Mouse (Mus musculus) midbrain, embryonic 14.5 days (tissue): Measurements from ENCODE around the gene Mpp3. TPM values are rescaled to one million over a fixed set of nuclear protein-coding genes. Genes with fewer than 3 reads are reported as not detected.
"Not testable (repeated sequence)": the region's sequence is repeated elsewhere in the genome, so short reads cannot be mapped to it uniquely, and the experiment has no call there.

Experiments used
- ATAC-seq: fragments of 200-750 bp; cut with Nextera tagmentation; 2 replicates; pipeline ENCODE4 v1.8.0; 2017; ENCODE audit warnings: moderate number of reproducible peaks, moderate library complexity; ENCODE audit not compliant: low FRiP score, low TSS enrichment
- DNase-seq: peaks from one replicate; pipeline ENCODE4 v3.0.0-alpha.2; 2015
- H3K27ac ChIP-seq: fragments of 300-500 bp; sonication (generic); replicated peaks from 2 replicates; pipeline ENCODE4 v1.5.1; 2014; ENCODE audit warnings: mild to moderate bottlenecking, low read depth, low read length, moderate library complexity
- H3K27me3 ChIP-seq: fragments of 300-500 bp; sonication (generic); 2 replicates; pipeline ENCODE4 v1.6.1; 2014; ENCODE audit warnings: low read length, control low read depth, mixed read lengths; ENCODE audit not compliant: control insufficient read depth, insufficient read depth
- H3K36me3 ChIP-seq: fragments of 300-500 bp; sonication (generic); 2 replicates; pipeline ENCODE4 v1.6.1; 2014; ENCODE audit warnings: low read length, control low read depth; ENCODE audit not compliant: control insufficient read depth, insufficient read depth
- H3K4me1 ChIP-seq: fragments of 300-500 bp; sonication (generic); 2 replicates; pipeline ENCODE4 v1.6.1; 2014; ENCODE audit warnings: mild to moderate bottlenecking, antibody characterized with exemption, low read length, control low read depth; ENCODE audit not compliant: control insufficient read depth, insufficient read depth
- H3K4me2 ChIP-seq: fragments of 300-500 bp; sonication (generic); 2 replicates; pipeline ENCODE4 v1.6.1; 2014; ENCODE audit warnings: mild to moderate bottlenecking, low read length, moderate library complexity
- H3K4me3 ChIP-seq: fragments of 300-500 bp; sonication (generic); replicated peaks from 2 replicates; pipeline ENCODE4 v1.5.1; 2014; ENCODE audit warnings: low read depth, low read length
- H3K9ac ChIP-seq: fragments of 300-500 bp; sonication (generic); replicated peaks from 2 replicates; pipeline ENCODE4 v1.6.1; 2014; ENCODE audit warnings: mild to moderate bottlenecking, low read length, moderate library complexity
- H3K9me3 ChIP-seq: fragments of 300-500 bp; sonication (generic); 2 replicates; pipeline ENCODE4 v1.6.1; 2016; ENCODE audit warnings: low read length, control low read depth, mixed read lengths; ENCODE audit not compliant: control insufficient read depth
- WGBS: fragments of 180-500 bp; shearing (Covaris S2); extraction: QIAGEN DNeasy Blood & Tissue Kit; methylation state at CpG from one replicate; pipeline ENCODE4 v1.1.7; 2014; 5-methylcytosine and 5-hydroxymethylcytosine counted together
- polyA plus RNA-seq: library from polyadenylated mRNA; unstranded; fragments of >200 nt; fragmentation: Nextera tagmentation; extraction: Ambion mirVana; gene quantifications from 2 replicates; pipeline ENCODE4 v1.2.1, GENCODE M21; 2014

Gene Mpp3
- polyA plus RNA-seq, 1 experiment from 2014 or later: 54.2 TPM

DNA sequence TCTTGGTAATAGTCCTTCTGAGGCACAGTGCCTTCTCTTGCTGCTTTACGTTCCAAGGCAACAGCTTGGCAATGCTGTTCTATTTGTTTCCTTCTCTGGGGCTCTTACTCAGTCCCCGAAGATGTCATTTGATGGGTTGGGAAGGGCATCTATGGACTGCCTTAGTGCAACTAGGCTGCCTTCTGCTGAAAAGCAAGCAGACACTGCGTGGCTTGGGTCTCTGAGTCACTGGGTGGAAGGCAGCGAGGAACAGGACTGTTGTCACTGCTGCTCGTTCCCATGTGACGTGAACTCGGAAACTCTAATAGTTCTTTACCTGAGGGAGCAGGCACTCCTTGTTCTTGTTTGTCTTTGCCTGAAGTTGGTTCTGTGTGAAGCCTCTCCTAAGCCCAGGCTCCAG lies 32.3 kb downstream of the Mpp3 start:
- no peak overlapping the region for H3K9ac ChIP-seq
- WGBS: 94% methylated on average over 7 of the region's 7 CpGs
- no peak for DNase-seq
- no peak for ATAC-seq
- H3K4me3 ChIP-seq: no peak overlapping the region
- peaks cover 19% of the 10 kb centered on the region for H3K36me3 ChIP-seq
- no peaks in the 10 kb centered on the region for H3K9me3 ChIP-seq
- no peaks in the 10 kb centered on the region for H3K27me3 ChIP-seq
- H3K27ac ChIP-seq: no peak overlapping the region
- no peak overlapping the region for H3K4me2 ChIP-seq
- no peaks in the 10 kb centered on the region for H3K4me1 ChIP-seq

DNA sequence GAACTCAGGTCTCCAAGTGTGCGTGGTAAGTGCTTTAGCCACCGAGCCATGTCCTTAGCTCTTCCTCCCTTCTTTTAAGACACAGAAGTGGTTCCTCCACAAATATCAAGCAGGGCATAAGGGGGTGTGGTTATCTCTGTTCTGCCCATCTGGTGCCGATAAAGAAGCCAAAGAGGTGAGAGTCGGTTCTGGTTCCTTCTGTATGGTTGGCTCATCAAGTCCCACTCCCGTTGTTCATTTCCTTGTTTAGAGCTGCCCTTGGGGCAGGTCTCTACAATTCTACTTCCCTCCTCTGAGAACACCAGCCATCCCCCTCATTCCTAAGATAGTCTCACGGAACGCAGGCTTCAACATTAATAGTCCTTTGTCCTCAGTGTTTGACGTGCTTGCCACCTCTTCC lies 34.2 kb downstream of the Mpp3 start:
- 86% methylated on average over 8 of the region's 8 CpGs for WGBS
- Histone ChIP-seq H3K4me2 (no peak overlapping the region), H3K9me3 (no peaks in the 10 kb centered on the region), H3K4me1 (no peaks in the 10 kb centered on the region), H3K27me3 (no peaks in the 10 kb centered on the region), H3K36me3 (peaks cover 2% of the 10 kb centered on the region; the same call in 1 of the 2 replicates), H3K4me3 (no peak overlapping the region), H3K9ac (no peak overlapping the region), H3K27ac (no peak overlapping the region)
- ATAC-seq (no peak), DNase-seq (no peak)

DNA sequence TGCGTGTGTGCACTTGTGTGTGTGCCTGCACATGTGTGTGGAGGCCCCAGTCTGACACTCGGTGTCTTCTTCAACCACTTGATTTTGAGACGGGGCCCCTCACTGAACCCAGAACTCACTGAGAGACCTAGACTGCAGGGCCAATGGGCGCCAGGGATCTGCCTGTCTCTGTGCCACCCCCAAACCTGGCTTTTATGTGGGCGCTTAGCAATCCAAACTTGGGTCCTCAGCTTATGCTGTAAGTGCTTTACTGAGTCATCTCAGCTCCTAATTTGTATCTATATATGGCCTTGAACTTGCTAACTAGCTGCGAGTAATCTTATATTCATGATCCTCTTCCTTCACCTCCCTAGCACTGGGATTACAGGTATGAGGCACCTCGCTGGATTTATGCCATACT lies 35.9 kb downstream of the Mpp3 start:
- Histone ChIP-seq H3K27me3 (no peaks in the 10 kb centered on the region), H3K4me1 (no peaks in the 10 kb centered on the region), H3K9ac (no peak overlapping the region), H3K4me2 (no peak overlapping the region), H3K36me3 (no peaks in the 10 kb centered on the region; the same call in 1 of the 2 replicates), H3K4me3 (no peak overlapping the region), H3K27ac (no peak overlapping the region), H3K9me3 (no peaks in the 10 kb centered on the region)
- no peak for ATAC-seq
- WGBS: 87% methylated on average over 7 of the region's 7 CpGs
- no peak for DNase-seq

DNA sequence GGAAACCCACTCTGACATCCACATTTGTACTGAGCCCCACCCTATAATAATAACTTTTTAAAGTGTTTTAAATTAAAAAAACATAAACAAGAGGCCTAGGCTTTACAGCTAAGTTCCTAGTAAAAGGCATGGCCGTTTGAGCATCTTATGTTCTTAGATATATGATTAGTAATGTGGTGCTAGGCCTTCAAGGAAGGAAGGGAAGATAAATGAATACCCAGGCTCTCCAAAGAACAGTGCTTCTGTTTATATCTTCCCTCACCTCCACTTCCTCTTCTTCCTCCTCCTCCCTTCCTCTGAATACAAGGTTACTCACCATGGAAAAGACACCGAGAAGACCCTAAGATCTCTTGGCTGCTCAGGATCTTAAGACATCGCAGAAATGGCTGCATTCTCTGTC lies 36.4 kb downstream of the Mpp3 start:
- no peak overlapping the region for H3K4me2 ChIP-seq
- H3K4me1 ChIP-seq: no peaks in the 10 kb centered on the region
- no peak for DNase-seq
- 82% methylated on average over 3 of the region's 3 CpGs for WGBS
- no peak overlapping the region for H3K27ac ChIP-seq
- H3K36me3 ChIP-seq: no peaks in the 10 kb centered on the region
- H3K4me3 ChIP-seq: no peak overlapping the region
- no peaks in the 10 kb centered on the region for H3K27me3 ChIP-seq
- ATAC-seq: no peak
- H3K9ac ChIP-seq: no peak overlapping the region
- H3K9me3 ChIP-seq: no peaks in the 10 kb centered on the region

DNA sequence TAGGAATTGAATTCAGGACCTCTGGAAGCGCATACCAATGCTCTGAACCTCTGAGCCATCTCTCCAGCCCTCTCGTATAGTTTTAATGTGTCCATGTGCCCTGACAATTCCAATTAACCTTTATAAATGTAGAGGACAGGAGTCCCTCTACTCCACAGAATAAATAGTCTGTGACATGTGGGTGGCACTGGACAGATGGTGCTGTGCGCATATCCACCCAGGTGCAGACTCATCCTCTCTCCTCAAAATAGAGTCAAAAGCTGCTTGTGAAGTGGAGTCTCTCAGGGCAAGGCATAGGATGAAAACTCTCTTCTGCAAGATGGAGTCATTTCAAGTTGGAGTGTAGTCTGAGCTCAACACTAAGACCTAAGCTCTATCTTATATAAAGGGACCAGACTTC lies 38.0 kb downstream of the Mpp3 start:
- no peaks in the 10 kb centered on the region for H3K36me3 ChIP-seq
- WGBS: 85% methylated on average over 3 of the region's 3 CpGs
- no peak overlapping the region for H3K9ac ChIP-seq
- H3K9me3 ChIP-seq: no peaks in the 10 kb centered on the region
- H3K27ac ChIP-seq: no peak overlapping the region
- H3K27me3 ChIP-seq: no peaks in the 10 kb centered on the region
- no peak for DNase-seq
- no peaks in the 10 kb centered on the region for H3K4me1 ChIP-seq
- no peak overlapping the region for H3K4me2 ChIP-seq
- no peak overlapping the region for H3K4me3 ChIP-seq
- no peak for ATAC-seq

DNA sequence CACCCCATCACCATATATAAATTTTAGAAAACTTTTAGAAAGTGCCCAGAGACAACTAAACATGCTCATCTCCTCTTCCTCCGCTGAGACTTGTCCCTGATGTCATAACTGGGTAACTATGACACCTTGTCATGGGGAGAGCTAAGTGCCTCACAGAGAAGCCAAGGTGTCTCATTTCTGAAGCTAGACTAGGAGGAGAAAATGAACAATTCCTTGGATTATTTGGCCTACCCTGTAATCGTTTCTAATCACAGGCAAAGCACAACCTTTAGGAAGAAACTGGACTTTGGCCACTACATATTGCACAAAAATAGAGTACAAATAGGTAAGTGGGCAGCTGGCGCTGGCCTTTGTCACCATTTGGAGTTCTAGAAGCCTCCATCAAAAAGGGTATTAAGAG lies 41.3 kb downstream of the Mpp3 start, which contains the start of gene Dusp3:
TSS of gene Dusp3 (minus strand) at position 101 of the 400 bp plus-strand sequence.
- Histone ChIP-seq H3K27ac (no peak within 1 kb of the TSS), H3K4me1 (peaks cover 14% of the 10 kb centered on the region), H3K9me3 (no peaks in the 10 kb centered on the region), H3K27me3 (no peaks in the 10 kb centered on the region), H3K36me3 (no peaks in the 10 kb centered on the region), H3K9ac (no peak within 1 kb of the TSS), H3K4me3 (no peak within 1 kb of the TSS), H3K4me2 (no peak within 1 kb of the TSS)
- ATAC-seq (no peak), DNase-seq (no peak)
- WGBS: 75% methylated on average over 3 of the region's 3 CpGs

DNA sequence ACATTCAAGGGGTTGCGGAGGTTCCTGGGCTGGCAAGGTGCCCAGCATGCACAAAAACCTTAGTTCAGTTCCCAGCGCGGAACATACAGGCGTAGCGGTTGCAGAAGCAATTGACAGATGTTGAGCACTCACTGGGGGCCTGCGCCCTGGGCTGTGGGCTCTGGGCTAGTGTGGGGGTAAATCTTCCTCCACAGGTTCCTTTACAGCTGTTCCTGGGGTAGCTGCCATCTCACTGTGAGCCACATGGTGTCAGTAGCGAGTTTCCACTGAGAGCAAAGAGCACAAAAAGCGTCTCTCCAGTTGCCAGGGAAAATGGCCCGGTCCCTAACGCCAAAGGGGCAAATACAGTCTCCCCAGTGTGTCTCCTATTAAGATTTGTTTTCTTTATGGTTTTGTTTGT lies 42.3 kb downstream of the Mpp3 start:
- 10% methylated on average over 10 of the region's 10 CpGs for WGBS
- no peaks in the 10 kb centered on the region for H3K27me3 ChIP-seq
- H3K4me2 ChIP-seq: no peak overlapping the region
- no peaks in the 10 kb centered on the region for H3K36me3 ChIP-seq
- no peak overlapping the region for H3K9ac ChIP-seq
- H3K4me1 ChIP-seq: peaks cover 14% of the 10 kb centered on the region
- ATAC-seq: no peak
- H3K27ac ChIP-seq: no peak overlapping the region
- H3K4me3 ChIP-seq: no peak overlapping the region
- no peaks in the 10 kb centered on the region for H3K9me3 ChIP-seq
- peak; percentile 93 for DNase-seq

DNA sequence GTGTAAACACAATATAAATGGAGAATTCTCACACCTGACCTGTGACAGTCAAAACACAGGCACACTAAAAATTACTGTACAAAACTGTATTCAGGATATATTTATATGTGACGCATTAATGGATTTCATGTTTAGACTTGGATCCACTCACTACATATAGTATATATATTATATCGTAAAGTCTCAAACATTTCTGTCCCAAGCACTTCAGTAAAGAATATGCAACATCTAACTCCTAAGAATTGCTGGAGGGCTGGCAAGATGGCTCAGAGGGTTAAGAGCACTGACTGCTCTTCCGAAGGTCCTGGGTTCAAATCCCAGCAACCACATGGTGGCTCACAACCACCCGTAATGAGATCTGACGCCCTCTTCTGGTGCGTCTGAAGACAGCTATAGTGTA lies 42.8 kb downstream of the Mpp3 start:
- peaks cover 14% of the 10 kb centered on the region for H3K4me1 ChIP-seq
- not testable (repeated sequence) for H3K27ac ChIP-seq, ATAC-seq, DNase-seq, H3K9me3 ChIP-seq, H3K27me3 ChIP-seq, H3K4me3 ChIP-seq, H3K36me3 ChIP-seq, H3K9ac ChIP-seq
- peak overlapping the region; percentile 99; the same call in 1 of the 2 replicates for H3K4me2 ChIP-seq
- 71% methylated on average over 6 of the region's 6 CpGs for WGBS

DNA sequence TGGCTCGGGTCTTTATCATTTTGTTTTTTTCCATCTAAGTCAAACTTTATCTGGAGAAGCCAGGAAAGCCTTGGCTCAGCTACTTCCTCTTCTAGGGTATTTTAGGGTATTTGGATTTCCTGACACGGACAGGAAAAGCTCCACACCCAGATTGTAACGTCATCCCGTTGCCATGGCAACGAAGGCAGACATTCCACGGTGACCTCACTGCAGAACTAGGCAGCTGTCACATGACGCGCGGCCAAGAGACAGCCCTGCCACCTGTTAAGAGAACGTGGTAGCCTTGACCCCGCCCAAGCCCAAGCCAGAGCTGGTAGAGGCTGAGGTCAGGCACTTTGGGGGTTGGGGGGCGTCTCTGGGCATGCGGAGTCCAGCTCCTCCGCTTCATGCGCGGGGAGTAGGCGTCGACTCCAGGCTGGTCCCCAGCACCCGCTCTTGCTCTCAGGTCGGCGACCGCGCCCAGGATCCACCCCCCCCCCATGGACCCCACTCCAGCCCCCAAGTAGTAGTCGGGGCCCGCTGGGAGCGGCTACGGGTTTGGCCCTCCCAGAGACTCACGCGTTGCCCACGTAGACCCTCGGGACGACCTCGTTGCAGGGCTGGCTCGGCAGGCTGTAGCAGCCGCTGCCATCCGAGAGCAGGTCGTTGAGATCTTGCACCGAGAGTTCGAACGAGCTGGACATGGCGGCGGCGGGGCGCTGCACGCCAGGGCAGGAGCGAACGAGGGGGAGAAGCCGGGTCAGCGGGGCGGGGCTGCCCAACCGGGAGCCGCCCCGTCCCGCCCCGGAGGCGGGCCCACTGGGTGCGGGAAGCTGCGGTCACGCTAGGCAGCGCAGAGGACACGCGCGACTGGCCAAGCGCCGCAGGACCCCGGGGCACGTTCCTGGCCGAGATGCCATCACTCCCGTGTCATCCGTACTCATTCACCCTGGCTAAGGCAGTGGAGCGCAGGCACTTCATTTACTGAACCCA lies 43.9 kb downstream of the Mpp3 start, which contains the start of gene Cfap97d1:
TSS of gene Cfap97d1 (plus strand) at position 226 of the 972 bp plus-strand sequence.
- peak within 1 kb of the TSS; percentile 73 for H3K9ac ChIP-seq
- peaks cover 14% of the 10 kb centered on the region for H3K4me1 ChIP-seq
- ATAC-seq (peak; percentile 81), DNase-seq (peak; percentile 96)
- peak within 1 kb of the TSS; percentile 99 for H3K4me2 ChIP-seq
- H3K9me3 ChIP-seq: no peaks in the 10 kb centered on the region
- H3K27ac ChIP-seq: peak within 1 kb of the TSS; percentile 70
- no peaks in the 10 kb centered on the region for H3K36me3 ChIP-seq
- H3K27me3 ChIP-seq: no peaks in the 10 kb centered on the region
- peak within 1 kb of the TSS; percentile 63 for H3K4me3 ChIP-seq
- WGBS: 1% methylated on average over 70 of the region's 71 CpGs
